Mouse (Mus musculus) macrophage (primary cell): ENCODE results near the gene Rpl3l. TPM values are rescaled to one million over a fixed set of nuclear protein-coding genes. Genes with fewer than 3 reads are reported as not detected.

Source experiments
- H3K27ac ChIP-seq: fragments of 350-480 bp; formaldehyde crosslinking; 2 replicates; pipeline ENCODE4 v1.9.0; 2021
- H3K36me3 ChIP-seq: fragments of 350-480 bp; formaldehyde crosslinking; 2 replicates; pipeline ENCODE4 v1.9.0; 2021; ENCODE audit errors: inconsistent target
- H3K4me3 ChIP-seq: fragments of 350-480 bp; formaldehyde crosslinking; 2 replicates; pipeline ENCODE4 v1.9.0; 2021; ENCODE audit errors: inconsistent target
- H3K79me2 ChIP-seq: fragments of 350-480 bp; formaldehyde crosslinking; 2 replicates; pipeline ENCODE4 v1.9.0; 2021; ENCODE audit errors: inconsistent target
- WGBS: methylation state at CpG from one replicate; pipeline ENCODE4 v1.1.7; 2026; ENCODE audit warnings: inconsistent platforms; ENCODE audit not compliant: missing documents; 5-methylcytosine and 5-hydroxymethylcytosine counted together
- polyA plus RNA-seq: library from polyadenylated mRNA; stranded (reverse); fragments of 250-400 nt; gene quantifications from 3 replicates; pipeline ENCODE4 v1.2.4, GENCODE M21; 2018; ENCODE audit warnings: inconsistent platforms
- total RNA-seq, 78 experiments: library from RNA; depleted of rRNA; stranded (reverse); fragments of 250-400 nt; gene quantifications; 1 replicate in 9 of 78; 2 replicates in 24 of 78; 3 replicates in 43 of 78; 4 replicates in 2 of 78; pipeline ENCODE4 v1.2.4; 2018; ENCODE audit warnings: inconsistent platforms in 56 of 78

The Rpl3l gene
- not detected for total RNA-seq (2018; cell fraction: chromatin; rRNA removed)
- total RNA-seq (2018; cell fraction: cytosol; rRNA removed), result under 1 TPM in 3 of 26 experiments, not detected in 23; 0.17 to 0.22 (median 0.20) TPM
- total RNA-seq (2018; cell fraction: nucleus; rRNA removed), result under 1 TPM in 1 of 26 experiments, not detected in 25; 0.75 TPM
- not detected in 3 replicates for polyA plus RNA-seq

DNA sequence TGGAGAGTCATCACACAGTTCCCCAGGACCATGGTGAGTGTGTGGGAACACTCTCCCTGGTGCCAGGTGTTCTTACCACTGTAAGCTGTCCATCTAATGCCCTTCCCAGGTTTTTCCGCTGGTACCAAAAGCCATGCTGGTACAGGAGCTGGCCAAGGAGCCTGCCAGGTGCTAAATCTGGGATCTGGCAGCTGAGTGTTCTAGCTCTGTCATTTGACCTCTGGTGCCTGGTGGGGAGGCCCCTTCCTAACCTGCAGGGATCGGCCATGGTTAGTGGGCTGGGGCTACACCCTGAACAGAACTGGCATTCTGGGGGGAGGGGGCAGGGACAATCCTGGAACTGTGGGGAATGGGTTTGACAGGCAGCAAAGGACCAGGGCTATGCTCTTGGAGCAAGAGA, at the start of gene Rpl3l:
Gene Rpl3l (plus strand): TSS at position 203 of the 400 bp plus-strand sequence.
- Histone ChIP-seq H3K27ac (no peak within 1 kb of the TSS), H3K79me2 (peaks cover 15% of the 10 kb centered on the region), H3K36me3 (no peaks in the 10 kb centered on the region), H3K4me3 (no peak within 1 kb of the TSS)
- WGBS, result 94% methylated on average over 2 of the region's 2 CpGs

DNA sequence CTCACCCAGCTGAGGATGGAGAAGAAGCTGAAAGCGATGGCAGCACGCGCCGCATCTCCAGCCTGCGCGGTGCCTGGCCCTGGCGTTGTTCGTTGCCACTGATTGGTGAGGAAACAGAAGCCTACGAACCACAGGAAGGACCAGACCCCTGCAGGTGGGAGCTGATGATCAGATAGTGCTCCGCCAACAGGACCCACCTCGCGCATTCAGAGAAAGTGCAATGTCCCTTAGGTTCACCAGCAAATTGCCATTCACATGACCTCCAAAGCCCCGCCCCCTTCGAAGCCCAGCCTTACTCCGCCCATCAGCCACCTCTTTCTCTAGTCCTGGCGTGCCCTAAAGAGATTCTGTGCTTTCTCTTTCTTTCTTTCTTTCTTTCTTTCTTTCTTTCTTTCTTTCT, 41.1 kb upstream of the Rpl3l start:
- H3K79me2 ChIP-seq, result no peaks in the 10 kb centered on the region
- peaks cover 7% of the 10 kb centered on the region; the same call in 1 of the 2 replicates for H3K36me3 ChIP-seq
- no peak overlapping the region for H3K27ac ChIP-seq
- H3K4me3 ChIP-seq, result peak overlapping the region; percentile 29; the same call in 1 of the 2 replicates
- 45% methylated on average over 16 of the region's 16 CpGs for WGBS

DNA sequence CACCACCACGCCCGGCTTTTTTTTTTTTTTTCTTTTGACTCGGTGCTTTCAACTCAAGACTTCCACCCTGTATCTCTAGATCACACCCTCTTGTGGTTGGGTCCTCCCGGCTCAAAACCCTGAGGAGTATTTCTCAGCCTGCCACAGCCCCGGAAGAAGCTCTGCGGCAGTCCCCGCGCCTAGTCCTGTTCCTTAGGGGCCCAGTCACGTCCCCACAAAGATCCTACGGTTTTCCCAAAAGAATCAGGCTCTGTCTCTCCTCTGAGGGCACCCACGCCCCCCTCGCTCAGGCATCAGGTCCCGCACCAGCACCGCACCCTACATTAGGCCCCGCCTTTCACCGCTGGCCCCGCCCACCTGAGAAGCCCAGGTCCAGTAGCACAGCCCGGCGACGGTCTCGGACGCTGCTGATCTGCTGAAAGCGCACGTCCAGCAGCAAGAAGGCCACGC, 40.4 kb upstream of the Rpl3l start:
- Histone ChIP-seq H3K79me2 (no peaks in the 10 kb centered on the region), H3K27ac (no peak overlapping the region), H3K4me3 (peak overlapping the region; percentile 29), H3K36me3 (0 out of 2 replicates have a peak, but pooled peaks cover under 1% of the 10 kb centered on the region)
- 3% methylated on average over 22 of the region's 25 CpGs for WGBS

DNA sequence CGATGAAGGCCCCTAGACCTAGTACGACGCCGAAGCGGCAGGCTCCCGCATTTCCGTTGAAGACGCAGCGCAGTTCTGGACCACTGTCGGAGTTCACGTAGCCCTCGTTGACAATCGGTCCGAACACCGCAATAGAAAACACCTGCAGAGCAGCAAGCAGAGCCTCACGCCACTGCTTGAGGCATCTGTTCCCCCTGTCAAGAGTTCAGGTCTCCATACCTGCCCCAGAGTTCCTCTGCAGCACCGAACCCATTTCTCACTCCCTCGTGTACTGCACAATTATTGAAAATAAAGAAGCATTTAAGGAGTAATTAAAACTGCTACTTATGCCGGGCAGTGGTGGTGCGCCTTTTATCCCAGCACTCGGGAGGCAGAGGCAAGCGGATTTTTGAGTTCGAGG, 40.0 kb upstream of the Rpl3l start:
- no peaks in the 10 kb centered on the region for H3K36me3 ChIP-seq
- H3K79me2 ChIP-seq, result no peaks in the 10 kb centered on the region
- no peak overlapping the region for H3K4me3 ChIP-seq
- no peak overlapping the region for H3K27ac ChIP-seq
- 40% methylated on average over 23 of the region's 23 CpGs for WGBS

DNA sequence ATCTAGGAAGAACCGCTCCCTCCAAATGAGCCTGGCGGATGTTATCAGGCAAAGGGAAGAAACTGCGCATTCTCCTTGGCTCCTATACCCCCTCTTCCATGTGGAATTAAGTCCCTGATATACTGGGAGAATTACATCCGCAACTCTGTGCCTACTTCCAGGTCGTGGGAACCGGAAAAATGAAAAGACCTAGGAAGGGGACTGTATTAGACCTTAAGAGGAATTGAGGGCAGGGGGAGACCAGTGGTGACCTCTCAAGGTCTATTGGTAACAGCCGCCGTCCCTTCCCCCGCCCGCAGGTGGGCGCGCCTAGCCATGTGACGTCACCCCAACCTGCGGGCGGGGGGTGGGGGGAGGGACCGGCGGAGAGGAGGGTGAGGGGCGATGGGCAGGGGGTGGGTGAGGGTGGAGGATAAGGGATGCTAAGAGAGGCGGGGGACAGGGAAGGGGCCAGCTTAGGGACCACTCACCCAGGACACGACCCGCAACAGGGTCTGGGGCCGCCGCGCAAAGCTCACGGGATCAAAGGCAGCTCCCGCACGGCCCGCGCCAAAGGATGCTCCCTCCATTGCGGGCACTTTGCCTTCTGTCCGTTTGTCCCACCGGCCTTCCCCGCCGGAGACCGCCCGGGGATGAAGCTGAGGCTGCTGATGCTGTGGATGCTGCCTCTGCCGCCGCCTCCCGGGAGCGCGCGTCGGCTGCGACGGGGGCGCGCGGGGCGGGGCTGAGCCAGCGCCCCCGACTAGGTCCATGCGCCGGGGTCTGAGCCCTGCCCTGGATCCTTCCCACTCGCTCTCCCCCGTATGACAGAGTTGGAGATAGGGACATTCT, 38.2 kb upstream of the Rpl3l start, which contains the start of gene Syngr3:
Gene Syngr3 (minus strand): TSS at position 705 of the 831 bp plus-strand sequence.
- Histone ChIP-seq H3K79me2 (no peaks in the 10 kb centered on the region), H3K27ac (no peak within 1 kb of the TSS), H3K36me3 (no peaks in the 10 kb centered on the region), H3K4me3 (no peak within 1 kb of the TSS)
- 10% methylated on average over 54 of the region's 55 CpGs for WGBS

DNA sequence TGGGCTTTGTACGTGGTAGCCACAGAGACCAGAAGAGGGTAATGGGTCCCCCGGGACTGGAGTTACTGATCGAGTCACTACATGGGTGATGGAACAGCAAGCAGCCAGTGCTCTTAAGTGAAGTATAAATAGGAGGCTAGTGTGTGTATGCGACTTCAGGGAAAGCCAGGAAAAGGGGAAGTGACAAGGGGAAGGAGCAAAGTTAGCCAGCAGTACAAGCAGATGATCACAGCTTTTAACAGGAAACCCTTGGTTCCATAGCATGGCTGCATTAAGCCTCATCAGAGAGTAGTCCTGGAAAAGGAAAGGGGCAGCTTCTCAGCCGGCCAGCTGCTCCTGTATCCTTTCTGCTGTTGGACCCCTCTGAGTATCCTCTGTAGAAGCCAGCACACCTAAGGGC, 35.2 kb upstream of the Rpl3l start:
- H3K79me2 ChIP-seq, result no peaks in the 10 kb centered on the region
- H3K4me3 ChIP-seq, result no peak overlapping the region
- H3K27ac ChIP-seq, result peak overlapping the region; percentile 48
- H3K36me3 ChIP-seq, result no peaks in the 10 kb centered on the region
- 45% methylated on average over 5 of the region's 5 CpGs for WGBS

DNA sequence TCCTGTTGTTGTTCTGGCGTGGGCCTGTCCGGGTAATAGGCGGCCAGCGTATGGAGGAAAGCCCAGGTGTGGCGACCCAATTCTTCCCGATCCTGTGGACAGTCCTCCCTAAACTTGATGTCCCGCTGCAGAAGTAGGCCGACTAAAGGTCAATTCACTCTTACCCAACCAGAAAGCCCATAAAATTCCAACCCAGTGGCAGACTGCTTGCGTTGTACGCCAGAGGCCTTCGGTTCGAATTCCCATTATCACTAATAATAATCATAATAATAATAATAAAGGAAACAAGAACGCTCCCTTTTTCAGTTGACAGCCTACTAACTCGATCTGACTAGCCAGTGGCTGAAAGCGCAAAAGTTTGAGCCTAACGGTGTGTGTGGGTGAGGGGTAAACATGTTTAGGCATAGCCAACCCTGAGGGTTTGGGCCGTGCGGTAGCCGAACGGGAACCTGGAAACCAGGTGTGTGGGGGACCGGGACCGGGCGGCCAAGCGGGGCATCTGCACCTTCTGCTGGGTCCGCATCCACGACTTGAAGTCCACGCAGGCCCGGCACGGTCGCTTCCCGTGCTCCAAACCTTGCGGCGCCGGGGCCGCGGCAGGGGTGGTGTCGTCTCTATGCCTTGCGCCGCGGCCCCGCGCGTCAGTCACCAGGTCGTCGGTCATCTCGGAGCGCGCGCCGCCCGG, 32.2 kb upstream of the Rpl3l start:
- Histone ChIP-seq H3K27ac (no peak overlapping the region), H3K36me3 (peaks cover 5% of the 10 kb centered on the region; the same call in 1 of the 2 replicates), H3K4me3 (peak overlapping the region; percentile 46), H3K79me2 (no peaks in the 10 kb centered on the region)
- 10% methylated on average over 43 of the region's 51 CpGs for WGBS

DNA sequence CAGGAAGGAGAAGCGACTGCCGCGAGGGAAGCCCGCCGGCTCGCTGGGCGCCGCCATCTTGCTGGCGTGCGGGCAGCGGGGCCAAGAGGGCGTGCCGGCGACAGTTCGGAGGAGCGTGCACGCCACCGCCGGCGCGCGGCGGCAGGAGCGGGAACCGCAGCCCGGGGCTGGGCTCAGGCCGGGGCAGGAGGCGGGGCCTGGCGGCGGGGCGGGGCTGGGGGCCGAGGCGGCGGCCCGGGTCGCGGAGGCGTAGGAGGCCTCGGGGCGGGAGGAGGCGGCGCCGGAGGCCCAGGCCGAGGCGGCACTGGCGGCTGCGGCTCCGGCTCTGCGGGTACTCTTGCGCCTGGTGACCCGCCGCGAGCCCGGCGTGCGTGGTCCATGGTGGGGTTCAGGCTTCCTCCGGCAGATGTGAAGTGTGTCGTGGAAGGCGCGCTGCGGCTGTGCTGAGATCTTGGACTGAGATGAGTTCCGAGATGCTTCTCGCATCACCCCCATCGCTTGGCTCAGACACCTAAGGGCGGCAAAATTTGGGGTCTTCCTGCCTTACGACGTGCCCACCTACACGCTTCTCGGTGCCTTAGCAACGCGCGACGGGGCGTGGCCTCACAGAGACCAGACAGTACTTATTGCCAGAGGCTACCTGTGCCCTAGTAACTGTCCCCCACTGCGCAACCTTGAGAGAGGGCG, 31.5 kb upstream of the Rpl3l start, which contains the start of the genes Gfer and Noxo1:
Gene Gfer (minus strand): TSS at position 146 of the 687 bp plus-strand sequence.
Gene Noxo1 (plus strand): TSS at position 224 of the 687 bp plus-strand sequence.
- Histone ChIP-seq H3K27ac (no peak within 1 kb of the TSS), H3K79me2 (no peaks in the 10 kb centered on the region), H3K36me3 (peaks cover 11% of the 10 kb centered on the region; the same call in 1 of the 2 replicates), H3K4me3 (peak within 1 kb of the TSS; percentile 67)
- under 1% methylated on average over 59 of the region's 76 CpGs for WGBS

DNA sequence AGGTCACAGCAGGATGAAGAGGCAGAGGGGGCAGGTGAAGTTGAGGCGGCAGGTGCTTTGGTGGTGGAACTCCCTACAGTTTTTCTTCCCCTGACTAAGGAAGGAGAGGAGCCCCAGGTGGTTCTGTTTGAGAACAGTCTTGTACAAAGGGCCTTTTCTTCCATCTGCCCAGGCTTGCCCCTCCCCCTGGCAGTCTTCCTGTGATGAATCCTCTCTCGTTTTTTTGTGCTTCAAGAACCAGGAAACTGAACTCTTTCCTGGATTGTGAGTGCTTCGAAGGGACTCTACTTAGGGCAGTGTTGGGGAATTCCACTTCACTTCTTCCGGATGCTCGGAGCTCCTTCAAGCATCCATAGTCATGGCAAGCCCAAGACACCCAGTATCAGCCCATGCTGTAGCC, 29.6 kb upstream of the Rpl3l start:
- H3K27ac ChIP-seq, result no peak overlapping the region

DNA sequence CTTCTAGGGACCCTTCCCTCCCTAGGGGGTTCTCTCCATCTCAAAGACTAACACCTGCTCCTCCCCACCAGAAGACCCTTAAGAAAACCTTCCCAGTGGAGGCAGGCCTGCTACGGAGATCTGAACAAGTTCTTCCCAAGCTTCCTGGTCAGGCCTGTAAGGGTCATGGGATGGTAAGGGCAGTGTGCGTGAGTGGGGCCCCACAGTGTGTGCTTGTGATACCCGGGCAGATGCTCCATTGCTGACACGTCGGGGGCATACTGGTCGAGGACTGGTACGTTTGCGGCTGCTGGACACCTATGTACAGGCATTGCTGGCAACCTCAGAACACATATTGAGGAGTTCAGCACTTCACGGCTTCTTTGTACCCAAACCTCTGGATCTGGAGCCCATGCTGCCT, 28.9 kb upstream of the Rpl3l start:
- 85% methylated on average over 9 of the region's 9 CpGs for WGBS
- Histone ChIP-seq H3K36me3 (peaks cover 24% of the 10 kb centered on the region; the same call in 1 of the 2 replicates), H3K4me3 (no peak overlapping the region), H3K79me2 (no peaks in the 10 kb centered on the region), H3K27ac (no peak overlapping the region)

More for the DNA sequence above, 29.6 kb upstream of the Rpl3l start:
- peaks cover 23% of the 10 kb centered on the region; the same call in 1 of the 2 replicates for H3K36me3 ChIP-seq
- H3K4me3 ChIP-seq, result no peak overlapping the region
- H3K79me2 ChIP-seq, result no peaks in the 10 kb centered on the region
- WGBS, result 57% methylated on average over 5 of the region's 5 CpGs

DNA sequence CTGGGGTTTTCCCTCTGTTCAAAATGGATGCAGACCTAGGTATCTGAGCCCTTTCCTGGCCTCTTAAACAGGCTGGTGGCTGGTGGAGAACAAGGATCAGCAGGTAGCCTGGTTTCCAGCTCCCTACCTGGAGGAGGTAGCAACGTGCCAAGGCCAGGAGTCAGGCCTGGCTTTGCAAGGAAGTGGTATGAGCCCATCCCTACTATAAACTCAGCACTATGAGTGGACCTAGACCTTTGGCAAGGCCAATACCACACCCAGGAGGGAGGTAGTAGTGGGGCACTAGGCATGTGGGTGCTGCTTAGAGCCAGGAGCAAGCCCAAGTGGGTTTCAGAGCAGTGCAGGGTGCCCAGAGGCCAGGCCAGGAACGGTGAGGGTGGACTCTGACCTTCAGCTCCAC, 28.1 kb upstream of the Rpl3l start:
- Histone ChIP-seq H3K4me3 (no peak overlapping the region), H3K79me2 (no peaks in the 10 kb centered on the region), H3K27ac (no peak overlapping the region), H3K36me3 (peaks cover 31% of the 10 kb centered on the region; the same call in 1 of the 2 replicates)
- 80% methylated on average over 2 of the region's 2 CpGs for WGBS

DNA sequence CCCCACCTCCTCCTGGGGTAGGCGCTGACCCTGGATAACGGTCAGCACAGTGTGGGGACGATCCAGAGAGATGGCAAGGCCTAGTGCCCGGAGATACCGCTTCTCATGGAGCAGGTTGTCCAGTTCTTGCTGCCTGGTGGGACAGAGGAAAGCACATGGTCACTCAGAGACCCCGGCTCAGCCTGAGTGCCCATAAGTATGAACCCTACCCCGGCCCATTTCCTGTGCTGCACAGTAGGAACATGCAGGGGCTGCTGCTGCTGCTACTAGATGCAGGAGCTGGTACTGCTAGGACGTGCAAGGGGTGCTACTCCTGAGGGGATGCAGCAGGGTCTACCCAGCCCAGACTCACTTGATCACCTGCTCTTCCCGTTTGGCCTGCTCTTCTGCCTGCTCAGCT, 26.4 kb upstream of the Rpl3l start:
- Histone ChIP-seq H3K4me3 (no peak overlapping the region), H3K79me2 (peaks cover 8% of the 10 kb centered on the region; the same call in 1 of the 2 replicates), H3K27ac (no peak overlapping the region), H3K36me3 (peaks cover 33% of the 10 kb centered on the region; the same call in 1 of the 2 replicates)
- WGBS, result 98% methylated on average over 7 of the region's 9 CpGs

DNA sequence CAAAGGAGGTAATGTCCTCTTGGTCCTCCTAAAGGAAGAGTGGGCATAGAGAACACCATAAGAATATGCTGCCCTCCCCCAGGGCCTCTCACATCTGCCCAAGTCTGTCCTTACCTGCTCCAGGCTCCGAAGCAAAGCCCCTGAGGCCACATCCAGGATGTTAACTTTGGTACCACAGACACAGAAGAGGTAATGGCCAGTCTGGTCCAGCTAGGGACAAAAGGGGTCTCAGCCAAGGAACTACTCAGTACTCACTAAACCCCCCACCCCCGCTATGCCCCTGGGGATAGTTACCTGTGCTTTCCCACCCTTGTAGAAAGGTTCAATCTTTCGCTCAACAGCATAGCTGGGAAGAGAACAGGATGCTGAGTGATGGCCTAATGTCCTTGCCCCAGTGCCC, 21.8 kb upstream of the Rpl3l start:
- Histone ChIP-seq H3K79me2 (peaks cover 17% of the 10 kb centered on the region; the same call in 1 of the 2 replicates), H3K27ac (no peak overlapping the region), H3K4me3 (no peak overlapping the region), H3K36me3 (peaks cover 25% of the 10 kb centered on the region; the same call in 1 of the 2 replicates)
- 88% methylated on average over 3 of the region's 3 CpGs for WGBS
